Mouse (Mus musculus) lung, adult 2 months (tissue): ENCODE results near the gene Rtn4r. TPM values are rescaled to one million over a fixed set of nuclear protein-coding genes. Genes with fewer than 3 reads are reported as not detected.

Experiments
- DNase-seq: peaks from one replicate; pipeline ENCODE4 v3.0.0; 2022
- H3K4me1 ChIP-seq: fragments of 200-500 bp; 2 replicates; pipeline ENCODE4 v1.6.1; 2011; ENCODE audit warnings: low read length; ENCODE audit not compliant: control insufficient read depth, insufficient read depth
- H3K4me3 ChIP-seq: fragments of 200-500 bp; replicated peaks from 2 replicates; pipeline ENCODE3; 2011; ENCODE audit warnings: low read depth, mild to moderate bottlenecking, control low read depth, low read length; ENCODE audit errors: extremely low read depth
- CTCF ChIP-seq: fragments of 200-500 bp; IDR thresholded peaks from 2 replicates; pipeline ENCODE4 v1.5.1; 2011; ENCODE audit warnings: mild to moderate bottlenecking, low read length, control low read depth; ENCODE audit not compliant: insufficient read depth
- POLR2A ChIP-seq: fragments of 200-500 bp; IDR thresholded peaks from 2 replicates; pipeline ENCODE4 v1.6.1; 2011; ENCODE audit warnings: low read depth, mild to moderate bottlenecking, control low read depth, low read length, borderline replicate concordance; ENCODE audit errors: extremely low read depth
- WGBS: fragments of 180-500 bp; shearing (Covaris S2); methylation state at CpG from one replicate; pipeline ENCODE4 v1.1.7; 2018; 5-methylcytosine and 5-hydroxymethylcytosine counted together
- polyA plus RNA-seq: library from polyadenylated mRNA; depleted of rRNA; stranded (reverse); fragments of >200 nt; gene quantifications from 2 replicates; pipeline ENCODE4 v1.2.3, GENCODE M21; 2012

The Rtn4r gene
- polyA plus RNA-seq, 1 experiment, result 1.1 TPM

DNA sequence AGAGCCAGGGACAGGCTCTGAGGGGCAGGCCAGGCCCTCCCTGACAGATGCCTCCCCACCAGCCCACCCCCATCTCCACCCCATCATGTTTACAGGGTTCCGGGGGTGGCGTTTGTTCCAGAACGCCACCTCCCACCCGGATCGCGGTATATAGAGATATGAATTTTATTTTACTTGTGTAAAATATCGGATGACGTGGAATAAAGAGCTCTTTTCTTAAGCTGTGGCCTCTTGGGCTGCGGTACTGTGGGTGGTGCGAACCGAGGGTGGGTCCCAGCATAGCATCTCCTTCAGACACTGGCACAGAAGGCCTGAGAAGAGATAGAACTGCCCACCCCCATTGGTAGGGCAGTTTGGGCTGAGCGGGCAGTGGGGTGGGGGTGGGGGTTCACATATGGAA, 24.7 kb downstream of the Rtn4r start:
- TF ChIP-seq POLR2A (no peak), CTCF (no peak)
- WGBS, result 89% methylated on average over 12 of the region's 12 CpGs

GRCm38 (mm10) chr16:18152769-18153445, 25.5 kb downstream of the Rtn4r start:
- WGBS, result 90% methylated on average over 9 of the region's 9 CpGs
- DNase-seq, result no peak
- TF ChIP-seq POLR2A (no peak), CTCF (no peak)
- H3K4me1 ChIP-seq, result no peaks in the 10 kb centered on the region
- no peak overlapping the region for H3K4me3 ChIP-seq

More for the DNA sequence above, 24.7 kb downstream of the Rtn4r start:
- no peak for DNase-seq
- H3K4me1 ChIP-seq, result no peaks in the 10 kb centered on the region
- no peak overlapping the region for H3K4me3 ChIP-seq

DNA sequence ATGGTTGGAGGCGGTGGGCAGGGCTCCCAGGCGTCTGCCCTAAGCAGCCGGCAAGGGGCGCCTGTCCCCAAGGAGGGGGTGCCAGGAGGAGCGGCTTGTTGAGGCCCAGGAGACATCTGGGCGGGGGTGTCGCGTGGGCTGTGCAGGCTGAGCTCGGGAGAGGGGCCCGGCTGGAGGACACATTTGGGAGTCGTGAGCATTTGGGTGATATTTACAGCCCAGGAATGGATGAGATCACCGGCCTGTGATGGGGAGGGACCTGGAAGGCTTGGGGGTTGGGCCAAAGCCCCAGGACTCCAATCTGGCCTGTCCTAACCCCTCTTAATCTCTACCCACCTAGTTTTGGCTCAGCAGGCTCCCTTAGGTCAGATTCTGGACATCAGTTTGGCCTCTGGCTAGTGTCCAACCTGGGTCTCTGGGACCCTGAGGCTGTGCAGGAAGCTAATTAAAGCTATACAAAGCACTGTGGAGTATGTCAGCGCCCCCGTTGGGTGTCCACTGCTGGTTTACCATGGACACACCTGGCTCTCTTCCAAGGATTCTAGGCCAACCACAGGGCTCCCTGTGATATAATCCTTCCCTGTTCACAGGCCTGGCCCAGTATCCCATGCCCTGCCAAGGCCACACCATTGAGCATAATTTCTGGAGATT, 27.2 kb downstream of the Rtn4r start:
- H3K4me3 ChIP-seq, result no peak overlapping the region
- no peaks in the 10 kb centered on the region for H3K4me1 ChIP-seq
- DNase-seq, result no peak
- TF ChIP-seq CTCF (no peak), POLR2A (no peak)
- WGBS, result 28% methylated on average over 14 of the region's 14 CpGs

DNA sequence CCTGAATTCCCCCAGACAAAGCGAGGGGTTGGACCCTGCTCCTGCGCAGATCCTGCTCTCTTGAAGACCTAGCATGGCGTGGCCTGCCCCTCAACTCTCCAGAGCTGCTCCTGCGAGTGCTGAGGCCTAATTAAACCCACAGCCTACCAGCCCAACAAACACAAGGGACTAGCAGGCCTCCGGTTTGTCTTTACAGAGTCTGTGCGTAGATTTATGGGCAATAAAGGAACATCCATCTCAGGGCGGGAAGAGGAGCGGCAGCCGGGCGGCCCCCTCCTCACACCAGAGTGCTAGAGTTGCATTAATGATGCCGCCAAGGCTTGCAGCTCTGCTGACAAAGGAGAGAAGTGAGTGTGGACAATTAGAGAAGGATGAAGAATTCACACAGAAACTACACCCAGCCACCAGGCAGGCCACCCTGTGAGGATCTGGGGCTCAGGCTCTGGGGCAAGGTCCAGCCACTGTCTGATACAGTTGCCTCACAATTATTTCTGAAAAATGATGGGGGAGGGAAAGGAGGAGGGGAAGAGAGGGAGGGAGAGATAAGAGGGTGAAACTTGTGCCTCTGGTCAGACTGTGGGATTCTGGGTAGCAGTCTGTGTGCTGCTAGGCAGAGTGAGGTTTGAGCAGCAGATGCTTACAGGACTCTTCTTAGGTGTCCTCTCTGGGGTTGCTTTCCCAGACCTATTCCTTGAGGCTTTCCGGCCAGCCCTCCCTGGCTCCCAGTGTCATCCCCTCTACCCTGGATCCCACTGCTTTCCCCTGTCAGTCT, 29.3 kb downstream of the Rtn4r start:
- DNase-seq, result no peak
- H3K4me1 ChIP-seq, result no peaks in the 10 kb centered on the region
- 82% methylated on average over 12 of the region's 12 CpGs for WGBS
- TF ChIP-seq POLR2A (no peak), CTCF (no peak)
- H3K4me3 ChIP-seq, result no peak overlapping the region

- Histone ChIP-seq H3K4me3 (no peak overlapping the region), H3K4me1 (no peaks in the 10 kb centered on the region)
- no peak for DNase-seq
- TF ChIP-seq POLR2A, result no peak
- TF ChIP-seq CTCF, result no peak
- 55% methylated on average over 6 of the region's 6 CpGs for WGBS
Measured at GRCm38 (mm10) chr16:18159255-18159654, 31.8 kb downstream of the Rtn4r start.

DNA sequence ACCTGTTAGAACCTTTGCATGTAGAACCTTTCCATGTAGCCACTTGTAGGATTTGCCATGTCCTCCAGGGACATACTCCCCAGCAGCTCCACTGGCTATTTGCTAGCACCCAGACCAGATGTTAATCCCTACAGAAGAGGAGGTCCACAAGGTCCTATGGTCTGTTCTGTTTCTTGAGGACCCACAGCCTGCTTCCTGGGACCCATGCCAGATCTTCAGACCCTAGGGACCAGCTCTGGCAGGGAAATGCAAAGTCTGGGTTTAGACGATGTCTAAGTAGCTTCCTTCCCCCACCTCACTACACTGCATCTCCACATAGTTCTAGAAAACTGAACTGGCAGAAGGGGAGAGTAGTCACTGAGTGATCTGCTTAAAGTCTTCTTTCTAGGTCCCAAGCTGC, 32.3 kb downstream of the Rtn4r start:
- TF ChIP-seq POLR2A (no peak), CTCF (no peak)
- DNase-seq, result no peak
- 26% methylated on average over 1 of the region's 1 CpGs for WGBS
- H3K4me3 ChIP-seq, result no peak overlapping the region
- H3K4me1 ChIP-seq, result no peaks in the 10 kb centered on the region

DNA sequence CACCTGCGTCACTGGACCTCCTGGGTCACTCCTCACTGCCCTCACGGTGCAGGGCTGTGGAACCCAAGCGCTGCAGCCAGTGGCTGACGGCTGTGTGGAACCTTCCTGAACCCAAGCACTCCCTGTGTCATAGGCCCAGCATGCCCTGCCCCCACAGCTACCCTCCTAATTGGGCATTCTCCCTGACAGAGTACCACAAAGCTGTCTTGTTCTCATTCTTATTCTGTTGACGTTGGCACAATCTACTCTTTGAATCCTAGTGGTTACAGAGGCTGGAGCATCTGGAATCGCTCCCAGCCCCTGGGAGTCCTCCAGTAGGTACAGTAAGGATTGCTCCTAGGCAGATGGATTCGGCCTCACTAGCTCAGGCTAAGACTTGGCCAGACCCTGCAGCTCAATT, 33.1 kb downstream of the Rtn4r start:
- no peak for DNase-seq
- no peak overlapping the region for H3K4me3 ChIP-seq
- no peak for TF ChIP-seq POLR2A
- TF ChIP-seq CTCF, result no peak
- 63% methylated on average over 7 of the region's 7 CpGs for WGBS
- H3K4me1 ChIP-seq, result no peaks in the 10 kb centered on the region

GRCm38 (mm10) chr16:18161190-18161589, 33.7 kb downstream of the Rtn4r start:
- no peak overlapping the region for H3K4me3 ChIP-seq
- DNase-seq, result no peak
- 48% methylated on average over 1 of the region's 1 CpGs for WGBS
- TF ChIP-seq POLR2A (no peak), CTCF (no peak)
- no peaks in the 10 kb centered on the region for H3K4me1 ChIP-seq

DNA sequence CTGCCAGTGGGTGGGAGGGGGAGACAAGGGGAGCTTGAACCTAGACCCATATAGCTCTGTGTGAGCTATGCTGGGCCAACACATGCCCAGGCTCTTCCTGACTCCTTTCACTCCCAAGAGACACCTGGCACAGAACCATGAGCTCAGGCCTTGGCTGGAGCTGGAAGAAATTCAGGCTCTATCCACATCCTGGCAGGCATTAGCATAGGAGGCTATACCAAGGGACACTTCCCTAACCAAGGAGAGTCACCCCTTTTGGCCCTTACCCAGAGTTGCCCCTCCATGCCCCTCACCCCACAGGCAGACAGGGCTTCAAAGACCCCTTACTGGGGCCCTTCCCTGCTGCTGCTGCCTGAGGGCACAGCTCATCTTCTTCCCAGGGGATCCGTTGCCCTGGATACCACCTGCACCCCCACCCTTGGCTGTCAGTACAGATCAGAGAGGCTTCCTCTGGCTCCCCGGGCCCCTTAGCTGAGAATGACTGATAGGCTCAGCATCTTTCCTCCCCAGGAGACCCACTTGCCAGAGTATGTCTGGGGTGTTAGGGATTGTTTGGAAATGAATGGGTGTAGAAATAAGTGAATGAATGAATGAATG, 37.3 kb downstream of the Rtn4r start:
- WGBS, result 32% methylated on average over 2 of the region's 2 CpGs

More for the DNA sequence above, 37.3 kb downstream of the Rtn4r start:
- DNase-seq, result no peak
- TF ChIP-seq CTCF (no peak), POLR2A (no peak)
- H3K4me3 ChIP-seq, result no peak overlapping the region
- H3K4me1 ChIP-seq, result no peaks in the 10 kb centered on the region
